Mouse (Mus musculus): ENCODE measurements around the gene Srpk2.
"Not testable (repeated sequence)": the region's sequence is repeated elsewhere in the genome, so short reads cannot be mapped to it uniquely, and the experiment has no call there.

The Srpk2 gene

DNA sequence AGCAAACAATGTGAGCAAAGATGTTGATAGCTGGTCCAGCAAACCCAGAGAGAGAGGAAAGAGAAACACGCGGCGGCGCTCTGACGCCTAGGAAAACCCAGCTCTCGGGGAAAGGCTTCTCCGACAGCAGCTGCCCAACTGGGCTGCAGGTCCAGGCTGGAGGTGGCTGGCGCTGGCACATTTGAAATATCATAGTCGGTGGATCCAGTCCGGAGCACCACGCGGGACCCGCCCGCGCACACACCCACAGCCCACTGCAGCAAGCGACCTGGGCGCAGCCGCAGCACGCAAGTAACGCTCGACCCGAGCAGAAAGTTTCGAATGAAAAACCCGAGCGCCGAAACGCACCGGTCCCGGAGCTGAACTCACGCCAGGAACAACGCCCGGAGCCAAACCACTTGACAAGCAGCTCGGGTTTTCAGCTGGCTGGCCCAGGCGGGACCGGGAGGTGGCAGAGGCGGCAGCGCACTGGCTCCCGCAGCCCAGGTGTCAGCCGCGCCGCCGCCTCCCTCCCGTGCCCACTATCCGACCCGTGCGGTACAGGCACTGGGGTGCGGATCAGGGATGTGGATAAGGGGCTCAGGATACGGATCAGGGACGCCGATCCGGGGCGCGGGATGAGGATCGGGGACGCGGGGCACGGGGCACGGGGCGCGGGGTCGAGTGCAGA lies 9.5 kb downstream of the Srpk2 start:
- peak; percentile 87 for DNase-seq (ENCODE audit: low read depth, low spot score)

DNA sequence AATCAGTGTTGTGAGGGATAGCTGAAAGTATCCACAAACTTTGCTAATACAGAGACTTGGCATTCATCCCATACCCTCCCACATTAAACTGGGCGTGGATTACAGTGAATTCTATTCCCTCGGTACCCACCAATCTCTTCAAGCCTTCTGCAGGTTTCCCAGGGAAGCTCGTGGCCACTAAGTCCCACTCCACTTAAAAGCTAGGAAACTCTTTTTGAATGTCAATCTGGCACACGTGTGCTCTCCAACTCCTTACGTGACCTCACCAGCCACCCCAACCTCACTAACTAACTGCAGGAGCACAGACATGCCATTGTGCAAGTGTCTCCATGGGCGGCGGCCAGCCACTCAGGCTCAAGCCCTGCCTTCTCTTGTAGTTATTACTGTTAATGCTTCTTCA lies 12.3 kb downstream of the Srpk2 start:
- DNase-seq (ENCODE audit: low read depth, low spot score): no peak

DNA sequence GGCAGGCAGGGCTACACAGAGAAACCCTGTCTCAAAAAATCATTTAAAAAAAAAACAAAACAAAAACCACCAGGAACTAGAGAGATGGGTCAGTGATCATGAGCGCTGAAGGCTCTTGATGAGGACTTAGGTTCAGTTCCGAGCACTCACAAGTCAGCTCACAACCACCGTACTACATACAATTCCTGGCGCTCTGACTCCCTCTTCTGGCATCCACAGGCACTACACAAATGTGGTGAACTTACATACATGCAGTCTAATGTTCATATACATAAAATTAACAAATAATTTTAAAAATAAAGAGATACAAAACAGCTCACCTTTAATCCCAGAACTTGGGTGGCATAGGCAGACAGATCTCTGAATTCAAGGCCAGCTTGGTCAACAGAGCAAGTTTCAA lies 13.5 kb downstream of the Srpk2 start:
- DNase-seq (ENCODE audit: low read depth, low spot score): no peak

DNA sequence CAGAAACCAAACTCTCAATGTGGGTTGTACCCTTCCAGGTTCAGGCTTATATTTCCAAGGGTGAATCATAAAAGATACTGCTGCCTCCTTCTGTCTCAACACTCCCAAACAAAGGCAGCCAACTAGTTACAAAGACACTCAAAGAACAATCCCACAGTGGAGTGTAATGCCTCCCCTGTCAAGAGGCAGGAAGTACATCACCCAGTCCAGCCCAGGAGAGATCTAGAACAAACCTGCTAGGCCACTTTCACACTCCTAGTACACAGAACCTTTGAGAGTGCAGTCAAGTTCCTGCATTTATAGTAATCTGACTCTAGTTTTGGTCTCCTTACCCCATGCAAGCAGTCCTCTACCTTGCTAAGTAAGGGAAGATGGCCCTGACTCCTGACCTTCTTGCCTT lies 18.5 kb downstream of the Srpk2 start:
- DNase-seq (ENCODE audit: low read depth, low spot score): no peak

DNA sequence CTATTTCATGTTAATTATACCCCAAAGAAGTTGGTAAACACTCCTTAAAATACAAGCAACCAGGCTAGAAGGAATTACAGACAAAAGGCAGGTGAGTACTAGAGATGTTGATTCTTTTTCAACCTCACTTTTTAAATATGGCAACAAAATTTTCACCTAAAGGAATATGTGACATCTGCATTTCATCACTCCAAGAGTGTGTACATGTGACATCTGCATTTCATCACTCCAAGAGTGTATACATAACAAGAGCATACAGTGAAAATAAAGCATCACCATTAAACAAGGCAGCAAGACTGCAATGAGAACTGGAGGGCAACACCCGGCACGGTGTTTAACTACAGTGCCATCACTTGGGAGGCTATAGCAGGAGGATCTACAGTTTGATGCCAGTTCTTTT lies 23.2 kb downstream of the Srpk2 start:
- DNase-seq (ENCODE audit: low read depth, low spot score): no peak

DNA sequence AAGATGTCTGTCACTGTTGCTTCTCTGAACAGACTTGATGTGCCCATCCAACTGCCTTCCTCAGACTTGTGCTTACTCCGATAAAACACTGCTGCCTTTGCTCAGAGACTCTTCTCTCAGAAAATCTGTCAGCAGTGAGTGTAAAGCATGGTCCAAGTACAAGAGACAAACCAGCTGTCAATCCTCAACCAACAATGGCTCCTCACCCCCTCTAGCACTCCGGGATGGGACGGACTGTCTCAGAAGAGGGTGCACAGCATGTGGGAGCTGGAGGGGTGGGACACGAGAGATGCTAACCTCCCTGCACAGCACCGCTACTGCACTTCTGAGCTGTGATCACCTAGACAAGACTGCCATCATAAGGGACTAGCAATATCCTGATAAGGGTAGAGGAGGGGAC lies 26.4 kb downstream of the Srpk2 start:
- DNase-seq (ENCODE audit: low read depth, low spot score): no peak

DNA sequence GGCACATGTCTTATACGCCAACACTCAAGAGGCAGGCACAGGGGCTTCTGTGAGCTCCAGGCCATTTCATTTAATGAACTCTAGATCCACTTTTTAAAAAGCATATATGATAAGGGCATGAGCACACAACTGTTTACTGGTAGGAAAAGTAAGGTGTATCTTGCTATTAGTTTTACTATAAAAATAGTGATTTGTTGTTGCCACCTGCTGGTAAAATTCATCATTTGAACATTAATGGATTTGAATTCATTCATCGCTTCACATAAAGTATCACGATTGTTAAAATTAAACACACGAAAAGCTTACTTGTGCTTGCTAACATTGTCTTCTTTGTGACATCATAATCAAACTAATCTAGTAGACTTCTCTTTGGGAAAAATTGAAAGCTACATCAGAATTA lies 27.8 kb downstream of the Srpk2 start:
- no peak for DNase-seq (ENCODE audit: low read depth, low spot score)

DNA sequence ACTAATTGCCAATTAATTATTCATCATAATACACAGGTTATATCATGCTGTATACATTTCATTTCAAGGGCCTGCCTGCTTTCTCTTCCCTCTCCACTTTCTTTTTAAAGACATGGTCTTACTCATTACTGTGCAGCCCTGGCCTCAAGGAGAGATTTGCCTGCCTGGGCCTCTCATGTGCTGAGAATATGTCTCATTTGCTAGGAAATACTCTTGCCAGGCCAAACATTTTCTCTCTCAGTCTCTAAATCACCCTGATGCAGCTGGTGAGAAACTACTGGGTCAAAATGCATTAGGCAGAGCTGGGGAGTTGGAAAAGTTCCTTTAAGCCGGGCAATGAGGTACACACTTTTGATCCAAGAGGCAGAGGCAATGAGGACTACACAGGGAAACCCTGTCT lies 29.4 kb downstream of the Srpk2 start:
- no peak for DNase-seq (ENCODE audit: low read depth, low spot score)

DNA sequence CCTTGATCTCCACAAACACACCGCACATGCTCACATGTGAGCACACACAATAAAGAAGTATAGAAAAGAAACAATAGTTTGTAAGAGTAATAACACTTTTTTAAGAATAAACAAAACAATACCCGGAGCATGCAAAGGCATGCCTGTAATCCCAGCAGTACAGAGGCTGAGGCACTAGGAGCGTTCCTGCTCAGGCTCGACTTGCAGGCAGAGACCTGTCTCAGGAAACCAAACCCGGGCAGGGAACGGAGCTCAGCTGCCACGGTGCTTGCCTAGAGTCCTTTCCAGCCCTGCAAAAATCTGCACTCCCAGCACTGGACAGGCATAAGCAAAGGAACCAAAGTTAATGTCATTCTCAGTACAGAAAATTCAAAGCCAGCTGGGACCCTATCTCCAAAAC lies 32.1 kb downstream of the Srpk2 start:
- no peak for DNase-seq (ENCODE audit: low read depth, low spot score)

DNA sequence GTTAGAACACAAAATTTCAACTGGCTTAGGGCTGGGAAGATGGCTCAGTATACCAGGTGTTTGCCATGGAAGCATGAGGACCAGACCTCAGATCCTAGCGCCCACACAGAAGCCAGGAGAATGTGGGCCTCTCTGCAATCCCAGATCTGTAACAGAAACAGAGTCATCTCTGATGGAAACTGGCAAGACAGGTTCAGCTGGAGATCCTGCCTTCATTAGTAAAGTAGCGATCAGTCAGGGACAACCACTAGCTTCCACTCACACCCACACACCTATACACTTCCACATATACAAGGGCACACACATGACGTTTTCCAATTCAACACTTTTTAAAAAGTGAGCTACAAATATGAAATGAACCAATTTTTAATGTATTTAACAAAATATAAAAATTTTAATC lies 32.6 kb downstream of the Srpk2 start:
- DNase-seq (ENCODE audit: low read depth, low spot score): no peak

DNA sequence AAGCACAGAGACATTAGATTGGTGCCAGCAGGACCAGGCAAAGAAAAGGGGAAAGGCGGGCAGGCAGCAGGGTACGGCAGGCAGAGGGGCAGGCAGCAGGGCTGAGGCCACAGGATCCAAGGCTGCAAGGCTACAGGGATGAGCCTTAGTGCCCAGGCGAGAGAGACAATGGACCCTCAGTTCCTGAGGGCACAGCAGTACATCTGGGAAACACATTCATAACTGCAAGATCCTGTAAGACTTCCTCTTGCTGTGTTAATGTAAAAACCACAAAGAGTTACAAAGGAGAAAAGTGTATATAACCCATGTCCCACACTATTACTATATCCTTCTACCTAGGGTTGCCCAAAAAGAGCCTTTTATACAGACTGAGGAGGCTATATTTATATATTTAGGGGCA lies 33.9 kb downstream of the Srpk2 start:
- DNase-seq (ENCODE audit: low read depth, low spot score): no peak

DNA sequence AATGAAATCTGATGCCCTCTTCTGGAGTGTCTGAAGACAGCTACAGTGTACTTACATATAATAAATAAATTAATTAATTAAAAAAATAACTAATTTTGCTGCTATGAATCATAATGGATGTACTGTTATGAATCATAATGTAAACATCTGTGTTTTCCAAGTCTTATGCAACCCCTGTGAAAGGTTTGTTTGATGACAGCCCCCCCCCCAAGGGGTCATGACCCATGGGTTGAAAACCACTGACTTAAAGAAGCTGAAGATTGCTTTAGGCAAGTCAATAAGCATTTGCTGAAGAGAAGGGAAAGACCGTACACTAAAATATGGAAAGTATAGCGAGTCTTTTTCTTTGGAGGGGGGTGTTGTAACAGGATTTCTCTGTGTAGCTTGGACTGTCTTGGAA lies 35.2 kb downstream of the Srpk2 start:
- no peak for DNase-seq (ENCODE audit: low read depth, low spot score)

DNA sequence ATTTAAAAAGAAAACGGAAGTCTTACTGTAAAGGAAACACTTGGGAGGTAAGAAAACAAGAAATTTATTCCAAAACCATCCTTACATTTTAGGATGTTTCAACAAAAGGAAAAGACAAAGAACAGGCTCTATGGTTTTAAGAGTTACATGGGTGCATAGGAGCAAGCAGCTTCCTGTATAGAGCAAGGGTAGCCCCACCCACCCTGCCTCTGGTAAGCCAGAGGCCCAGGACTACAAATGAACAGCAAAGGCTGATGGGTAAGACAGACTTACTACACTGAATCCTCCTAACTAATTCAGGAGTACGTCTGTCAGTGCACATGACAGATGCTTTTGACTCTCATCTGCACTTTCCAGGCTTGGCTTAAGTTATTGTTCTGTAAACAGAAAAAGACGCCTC lies 38.7 kb downstream of the Srpk2 start:
- DNase-seq (ENCODE audit: low read depth, low spot score): no peak

DNA sequence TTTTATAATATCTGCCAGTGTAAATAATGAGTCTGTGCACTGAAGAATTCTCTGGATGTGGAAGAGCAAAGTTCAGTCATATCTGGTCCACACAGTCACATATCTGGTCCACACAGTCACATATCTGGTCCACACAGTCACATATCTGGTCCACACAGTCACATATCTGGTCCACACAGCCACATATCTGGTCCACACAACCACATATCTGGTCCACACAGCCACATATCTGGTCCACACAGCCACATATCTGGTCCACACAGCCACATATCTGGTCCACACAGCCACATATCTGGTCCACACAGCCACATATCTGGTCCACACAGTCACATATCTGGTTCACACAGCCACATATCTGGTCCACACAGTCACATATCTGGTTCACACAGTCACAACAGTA lies 45.2 kb downstream of the Srpk2 start:
- DNase-seq (ENCODE audit: low read depth, low spot score): not testable (repeated sequence)

DNA sequence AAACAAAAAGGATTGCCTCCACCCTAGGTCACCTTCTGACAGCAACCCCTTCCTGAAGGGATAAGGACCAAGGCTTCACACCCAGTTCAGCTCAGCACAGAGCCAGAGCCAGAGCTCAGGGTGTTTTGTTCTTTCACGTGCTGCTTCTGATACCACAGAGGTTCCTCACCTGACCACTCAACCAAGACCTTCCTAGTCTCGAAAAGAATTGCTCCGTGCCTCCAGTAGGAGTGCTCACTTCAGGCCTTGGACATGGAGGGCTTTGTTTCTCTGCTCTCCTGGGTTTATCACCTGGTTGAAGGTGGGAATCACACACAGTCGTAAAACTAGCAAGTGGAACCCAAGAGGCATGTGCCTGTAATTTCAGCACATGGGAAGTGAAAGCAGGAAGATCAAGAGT lies 46.4 kb downstream of the Srpk2 start:
- DNase-seq (ENCODE audit: low read depth, low spot score): no peak

DNA sequence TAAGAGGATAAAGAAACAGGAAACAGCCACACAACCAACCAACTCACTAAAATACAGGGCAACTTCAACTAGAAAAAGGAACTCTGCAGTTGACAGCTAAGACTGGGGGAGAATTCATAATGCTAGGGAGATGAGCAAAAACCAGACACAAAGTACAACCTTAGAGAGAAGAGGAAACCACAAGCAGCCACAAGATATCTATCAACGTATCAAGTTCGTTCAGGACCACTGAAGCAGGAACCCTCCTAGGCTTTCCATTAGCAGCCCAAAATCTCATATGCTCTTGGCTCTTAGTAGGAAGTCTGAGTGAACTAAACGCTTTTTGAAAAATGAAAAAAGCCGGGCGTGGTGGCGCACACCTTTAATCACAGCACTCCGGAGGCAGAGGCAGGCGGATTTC lies 47.1 kb downstream of the Srpk2 start:
- DNase-seq (ENCODE audit: low read depth, low spot score): no peak

DNA sequence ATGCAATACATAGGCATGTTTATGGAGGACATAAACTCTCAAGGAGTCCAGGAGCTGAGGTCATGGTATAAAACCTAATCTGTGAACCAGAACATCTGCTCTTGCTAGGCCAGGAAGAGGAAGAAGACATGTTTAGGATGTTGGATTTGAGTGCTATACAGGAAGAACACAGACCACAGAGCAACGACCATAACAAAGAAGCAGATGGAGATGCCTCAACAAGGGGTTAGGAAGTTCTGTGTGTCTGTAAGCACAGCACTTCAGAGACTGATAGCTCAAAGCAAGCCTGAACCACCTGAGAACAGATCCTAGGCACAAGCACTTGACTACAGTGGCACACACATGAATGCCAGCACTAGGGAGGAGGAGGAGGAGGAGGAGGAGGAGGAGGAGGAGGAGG lies 52.9 kb downstream of the Srpk2 start:
- DNase-seq (ENCODE audit: low read depth, low spot score): no peak

DNA sequence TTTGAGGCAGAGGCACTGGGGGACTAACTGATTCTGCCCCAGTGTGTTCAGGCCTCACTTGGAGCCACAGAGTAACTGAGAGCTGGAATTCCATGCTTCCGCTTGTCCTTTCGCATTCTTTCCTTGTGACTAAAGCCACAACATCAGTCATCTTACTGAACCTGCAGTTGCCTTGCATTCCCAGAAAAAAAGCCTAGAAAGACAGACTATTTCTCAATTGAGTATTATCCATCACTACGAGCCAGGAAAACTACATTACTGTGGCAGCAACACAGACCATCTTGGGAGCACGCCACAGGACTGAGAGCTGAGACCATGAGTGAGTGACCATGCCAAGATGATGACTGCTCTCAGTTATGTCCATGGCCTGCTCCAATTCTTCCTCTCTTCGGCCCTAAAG lies 57.2 kb downstream of the Srpk2 start:
- no peak for DNase-seq (ENCODE audit: low read depth, low spot score)

DNA sequence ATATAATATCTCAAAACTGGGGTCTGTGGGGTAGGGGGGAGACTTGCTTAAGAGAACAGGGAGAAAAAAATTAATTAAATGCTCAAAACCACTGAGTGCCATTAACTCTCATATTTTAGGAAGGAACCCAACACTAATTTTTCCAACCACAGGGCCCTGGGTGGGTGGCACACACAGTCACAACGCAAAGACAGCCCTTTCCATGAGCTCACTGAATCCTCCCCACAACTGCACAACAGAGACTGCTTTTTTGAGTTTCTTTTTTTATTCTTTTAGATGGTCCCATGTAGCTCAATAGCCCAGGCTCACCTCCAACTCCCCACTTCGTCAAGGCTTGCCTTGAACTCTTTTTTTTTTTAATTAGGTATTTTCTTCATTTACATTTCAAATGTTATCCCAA lies 58.2 kb downstream of the Srpk2 start:
- DNase-seq (ENCODE audit: low read depth, low spot score): no peak

DNA sequence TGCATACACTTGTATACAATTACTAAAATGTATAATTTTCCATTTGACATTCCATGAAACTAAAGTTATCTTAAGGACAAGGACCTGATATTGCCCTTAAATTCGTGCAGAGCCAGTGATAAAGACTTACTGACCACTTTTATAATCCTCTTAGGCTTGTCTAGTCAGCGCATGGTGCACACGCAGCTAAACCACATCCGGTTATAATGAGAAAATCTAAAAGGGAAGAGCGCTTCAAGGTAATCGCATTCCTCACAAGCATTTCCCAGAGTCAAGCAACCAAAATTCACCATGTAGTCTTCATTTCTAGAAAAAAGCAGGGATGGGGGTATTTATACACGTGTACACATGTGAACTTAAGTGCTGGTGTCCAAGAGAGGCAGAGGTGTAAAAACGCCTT lies 63.8 kb downstream of the Srpk2 start:
- DNase-seq (ENCODE audit: low read depth, low spot score): no peak

DNA sequence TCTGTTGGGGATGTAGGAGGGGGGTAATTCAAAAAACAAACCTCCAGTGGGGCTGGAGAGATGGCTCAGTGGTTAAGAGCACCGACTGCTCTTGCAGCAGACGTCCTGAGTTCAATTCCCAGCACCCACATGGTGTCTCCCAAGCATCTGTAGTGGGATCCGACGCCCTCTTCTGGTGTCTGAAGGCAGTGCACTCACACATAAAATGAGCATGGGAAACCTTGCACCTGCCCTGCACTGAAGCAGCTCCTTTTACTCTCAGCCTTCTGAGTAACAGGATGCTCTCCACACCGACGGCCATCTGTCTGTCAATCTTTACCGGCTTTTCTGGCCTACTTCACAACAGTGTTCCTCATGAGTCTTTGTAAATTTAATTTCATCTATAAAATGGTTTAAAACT lies 65.8 kb downstream of the Srpk2 start:
- DNase-seq (ENCODE audit: low read depth, low spot score): no peak

DNA sequence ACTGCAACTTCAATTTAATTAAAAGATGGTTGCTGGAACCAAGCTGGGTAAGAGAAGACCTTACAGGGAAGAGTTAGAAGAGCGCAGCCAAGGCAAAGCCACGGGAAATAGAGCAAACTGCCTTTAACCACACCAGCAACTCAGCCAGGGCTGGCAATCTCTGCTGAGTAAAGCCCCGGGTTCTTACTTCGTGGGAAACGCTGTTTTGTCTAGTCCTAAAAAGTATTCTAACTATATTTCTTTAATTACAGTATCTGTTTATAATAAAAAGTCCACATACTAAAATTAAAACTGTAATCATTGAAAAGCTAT lies 67.4 kb downstream of the Srpk2 start:
- no peak for DNase-seq (ENCODE audit: low read depth, low spot score)

DNA sequence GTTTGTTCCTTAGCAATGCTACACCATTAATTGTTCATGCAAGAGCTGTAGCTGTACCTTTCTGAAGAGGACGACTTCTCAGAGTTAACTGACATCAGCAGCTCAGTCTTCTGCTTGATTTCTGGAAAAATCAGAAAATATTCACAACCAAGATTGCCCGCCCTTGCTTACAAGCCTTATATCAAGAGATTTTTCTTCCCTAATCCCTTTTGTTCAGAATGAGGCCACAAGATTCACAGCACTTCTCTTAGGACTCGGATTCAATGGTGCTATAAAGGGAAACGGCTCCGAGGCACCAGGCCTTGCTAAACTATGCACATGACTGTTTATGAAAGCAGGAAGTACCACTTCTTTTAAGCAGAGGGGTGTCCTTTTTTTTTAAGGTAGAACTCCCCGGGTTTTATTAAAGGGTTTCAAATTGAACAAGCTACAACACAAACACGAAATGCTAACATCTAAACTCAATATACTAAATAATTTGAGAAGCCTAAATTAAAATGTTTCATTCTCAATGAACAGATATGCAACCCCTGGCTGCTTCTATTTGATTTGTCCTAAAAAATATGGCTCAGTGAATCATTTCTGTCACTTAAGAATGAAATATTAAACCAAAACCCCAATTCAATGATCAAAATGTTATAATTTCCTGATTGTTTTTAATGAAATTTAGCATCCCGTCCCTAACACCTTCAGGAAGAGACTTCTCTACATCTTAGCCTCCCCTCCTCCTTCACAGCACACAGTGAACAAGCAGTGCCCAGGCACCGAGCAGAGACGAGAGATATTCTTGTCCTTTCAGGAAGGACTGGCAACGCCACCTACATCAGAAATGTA lies 67.9 kb downstream of the Srpk2 start:
- peak; percentile 95 for DNase-seq (ENCODE audit: low read depth, low spot score)

Data from brain, adult 2 months (tissue).